Mouse (Mus musculus) ES-E14 (cell line): ENCODE data around the gene Ifnar1.

Source experiments
- CHD2 ChIP-seq: IDR thresholded peaks from 2 replicates; pipeline ENCODE4 v1.6.1; 2014; ENCODE audit warnings: mild to moderate bottlenecking, low read depth, low read length, inconsistent platforms
- HCFC1 ChIP-seq: IDR thresholded peaks from 2 replicates; pipeline ENCODE4 v1.6.1; 2012; ENCODE audit warnings: low read length, inconsistent platforms, borderline replicate concordance; ENCODE audit not compliant: insufficient read depth
- MAFK ChIP-seq: IDR thresholded peaks from 2 replicates; pipeline ENCODE4 v1.6.1; 2014; ENCODE audit warnings: mild to moderate bottlenecking, low read depth, low read length, inconsistent platforms; ENCODE audit not compliant: insufficient read depth
- ZNF384 ChIP-seq: IDR thresholded peaks from 2 replicates; pipeline ENCODE4 v1.6.1; 2012; ENCODE audit warnings: low read depth, low read length, inconsistent platforms

GRCm38 (mm10) chr16:91522479-91523309 is 37.7 kb downstream of the Ifnar1 start:
- TF ChIP-seq MAFK = no peak
- no peak for TF ChIP-seq HCFC1
- TF ChIP-seq CHD2 = no peak
- no peak for TF ChIP-seq ZNF384
